Mouse (Mus musculus) ES-E14 (cell line): ENCODE measurements around the gene Klhl22.

Experiments
- CHD2 ChIP-seq: IDR thresholded peaks from 2 replicates; pipeline ENCODE4 v1.6.1; 2014; ENCODE audit warnings: mild to moderate bottlenecking, low read depth, low read length, inconsistent platforms
- MAFK ChIP-seq: IDR thresholded peaks from 2 replicates; pipeline ENCODE4 v1.6.1; 2014; ENCODE audit warnings: mild to moderate bottlenecking, low read depth, low read length, inconsistent platforms; ENCODE audit not compliant: insufficient read depth

- no peak for TF ChIP-seq CHD2
- no peak for TF ChIP-seq MAFK
Measured at GRCm38 (mm10) chr16:17804449-17804912, 45.1 kb downstream of the Klhl22 start.
